Mouse (Mus musculus) monocyte, adult 5-6 weeks (primary cell): Measurements from ENCODE around the gene Cebpb. TPM values are rescaled to one million over a fixed set of nuclear protein-coding genes. Genes with fewer than 3 reads are reported as not detected.

ENCODE experiments used
- ATAC-seq: fragments of 153-309, 156-312 bp; replicated peaks from 2 replicates; pipeline ENCODE4 v1.8.0; 2017; ENCODE audit warnings: mild to moderate bottlenecking; ENCODE audit not compliant: low TSS enrichment, insufficient number of reproducible peaks, severe bottlenecking, poor library complexity, low FRiP score
- total RNA-seq: library from RNA; stranded (forward); fragments of 200-1000, 200-491, 200-594 nt; gene quantifications from 3 replicates; pipeline ENCODE4 v1.2.3, GENCODE M21; 2017

The Cebpb gene
- total RNA-seq, 1 experiment from 2014 or later, result 357 TPM

DNA sequence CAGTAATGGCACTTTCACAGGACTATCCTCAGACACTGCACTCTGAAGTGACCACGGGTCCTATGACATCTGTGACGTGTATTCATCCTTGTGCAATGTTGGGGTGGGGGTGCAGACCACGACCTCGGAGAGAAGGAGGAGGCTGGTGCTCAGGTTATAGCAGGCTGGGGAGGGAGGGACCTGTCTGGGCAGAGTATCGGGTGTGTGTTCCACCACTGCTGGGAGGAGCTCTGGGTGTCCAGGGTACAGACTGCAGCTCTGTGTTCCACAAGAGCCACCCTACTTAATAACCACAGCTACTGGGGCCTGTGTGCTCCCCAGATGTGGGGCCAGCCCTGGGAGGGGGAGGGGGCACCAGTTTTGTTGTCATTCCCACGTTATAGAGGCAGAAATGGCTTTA is 21.3 kb downstream of the Cebpb start:
- ATAC-seq, result peak; percentile 18; the same call in 1 of the 2 replicates

DNA sequence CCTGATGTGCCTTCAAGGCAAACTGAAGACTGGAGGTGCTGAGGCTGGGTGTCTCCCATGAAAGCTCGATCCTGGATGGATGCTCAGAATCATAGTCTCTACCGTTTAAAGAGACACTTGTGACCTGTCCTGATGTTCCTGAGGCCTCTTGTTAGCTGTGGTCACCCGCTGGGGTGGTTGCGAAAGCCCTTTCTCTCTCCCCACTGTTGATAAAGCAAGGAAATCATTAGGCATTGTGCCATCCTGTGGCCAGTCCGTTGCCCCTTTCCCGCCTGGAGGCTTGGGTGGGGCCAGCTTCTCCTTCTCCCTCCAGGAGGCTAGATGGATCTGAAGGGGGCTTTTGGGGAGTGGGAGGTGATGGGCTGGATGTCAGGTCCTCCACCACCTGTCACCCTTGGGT is 21.9 kb downstream of the Cebpb start:
- no peak for ATAC-seq

DNA sequence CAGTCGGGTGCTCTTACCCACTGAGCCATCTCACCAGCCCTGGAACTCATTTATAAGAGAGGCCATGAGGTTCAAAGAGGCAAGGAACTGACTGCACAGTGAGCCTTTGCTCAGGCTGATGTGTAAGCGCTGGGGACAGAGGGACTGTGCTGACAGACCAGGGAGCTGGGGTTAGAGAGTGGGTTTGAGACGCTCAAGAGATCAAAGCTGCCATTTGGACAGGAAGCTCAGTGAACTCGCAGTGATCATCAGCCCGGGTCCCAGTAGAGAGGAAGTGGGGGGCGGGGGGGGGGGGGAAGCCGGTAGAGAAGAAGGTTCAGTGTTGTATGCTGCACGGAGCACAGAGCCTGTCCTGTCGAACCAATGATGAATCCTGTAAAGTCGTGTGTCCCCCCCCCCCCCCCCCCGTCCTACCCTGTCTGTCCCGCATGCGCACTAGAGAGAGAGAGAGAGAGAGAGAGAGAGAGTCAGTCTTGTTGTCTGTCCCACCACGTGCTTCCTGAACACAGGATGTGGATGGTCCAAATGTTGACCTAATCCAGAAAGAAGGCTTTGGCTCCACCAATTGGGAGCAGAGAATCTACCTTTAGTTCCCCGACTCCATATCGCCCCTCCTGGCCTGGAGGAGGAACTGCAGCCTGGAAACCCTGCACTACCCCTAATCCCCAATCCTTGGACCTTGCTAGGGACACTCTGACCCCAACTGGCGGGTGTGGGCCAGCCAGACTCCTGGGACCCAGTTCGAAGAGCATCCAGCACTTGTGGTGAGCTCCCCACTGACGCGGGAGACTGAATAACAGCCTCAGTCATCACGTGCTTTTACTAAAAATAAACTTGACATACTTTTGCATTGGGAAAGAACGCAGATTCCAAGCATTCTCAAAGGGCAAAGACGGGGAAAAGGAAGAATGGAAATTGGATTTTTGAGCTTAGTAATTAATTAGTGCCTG is 24.4 kb downstream of the Cebpb start:
- peak; percentile 58 for ATAC-seq

DNA sequence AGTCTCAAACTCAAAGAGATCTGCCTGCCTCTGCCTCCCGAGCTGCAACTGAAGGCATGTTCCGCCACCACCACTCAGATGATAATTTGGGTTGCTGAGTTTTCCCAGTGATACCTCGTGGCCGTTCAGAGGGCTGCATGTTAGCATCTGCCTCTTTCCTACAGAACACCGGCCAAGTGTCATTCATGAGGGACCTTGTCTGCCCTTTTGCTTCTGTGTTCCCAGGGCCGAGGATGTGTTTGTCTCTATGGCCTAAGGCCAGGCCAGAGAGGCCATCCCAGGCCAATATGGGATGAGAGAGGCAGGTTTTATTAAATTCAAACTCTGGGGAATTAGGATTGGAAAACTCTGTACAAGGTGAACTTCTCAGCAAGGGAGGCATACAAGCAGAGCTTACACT is 25.6 kb downstream of the Cebpb start:
- ATAC-seq, result no peak

DNA sequence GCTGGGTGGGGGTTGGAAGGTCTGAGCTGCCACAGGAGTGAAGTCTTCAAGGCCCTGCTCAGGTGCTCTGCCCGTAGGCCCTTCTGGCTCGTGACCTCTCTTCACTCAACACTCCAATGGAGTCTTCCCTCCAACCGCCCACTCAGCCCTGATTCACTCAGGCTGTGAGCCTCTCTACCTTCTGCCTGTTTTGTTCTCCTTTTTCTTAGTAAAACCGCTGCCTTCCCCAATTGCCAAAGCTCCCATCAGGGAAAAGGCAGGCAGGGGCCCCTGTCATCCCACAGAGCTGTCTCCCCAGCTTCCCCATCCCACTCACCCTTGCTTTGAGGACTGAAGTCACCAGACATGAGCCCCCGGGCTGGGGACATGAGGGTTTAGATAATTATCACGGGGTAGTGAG is 26.3 kb downstream of the Cebpb start:
- no peak for ATAC-seq

DNA sequence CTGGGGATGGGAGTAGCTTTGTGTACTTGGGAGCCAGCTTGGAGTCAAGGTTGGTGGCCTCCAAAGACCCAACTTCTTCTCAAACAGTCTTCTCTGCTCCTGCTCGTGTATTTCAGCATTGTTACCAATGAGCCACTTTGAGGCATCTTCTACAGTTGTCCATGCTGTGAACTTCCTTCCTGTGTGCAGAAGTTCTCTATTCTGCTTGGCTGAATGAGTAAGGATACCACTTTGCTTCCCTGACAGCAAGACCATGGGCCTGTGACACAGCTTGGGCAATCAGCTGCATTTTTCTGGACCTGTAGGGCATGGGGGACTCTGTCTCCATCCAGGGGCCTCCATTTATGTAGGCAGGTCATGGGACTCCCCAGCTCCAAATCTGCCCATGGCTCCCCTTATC is 28.5 kb downstream of the Cebpb start:
- peak; percentile 48; the same call in 1 of the 2 replicates for ATAC-seq

DNA sequence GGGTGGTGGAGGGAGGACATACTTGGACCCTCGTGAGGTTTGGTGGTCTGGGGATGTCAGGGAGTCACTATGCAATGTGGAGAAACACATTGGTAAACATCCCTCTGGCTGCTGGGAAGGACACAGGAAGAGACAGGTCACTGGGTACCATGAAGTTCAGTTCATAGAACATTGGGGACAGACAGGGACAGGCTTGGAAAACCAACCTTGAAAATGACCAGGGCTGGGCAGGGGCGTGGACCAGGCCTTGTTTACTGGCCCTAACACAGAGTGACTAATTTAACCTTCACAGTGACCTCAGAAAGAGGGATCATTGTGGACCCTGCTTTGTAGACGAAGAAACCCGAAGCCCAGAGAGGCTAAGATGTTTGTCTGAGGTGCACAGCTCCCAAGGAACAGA is 30.8 kb downstream of the Cebpb start:
- ATAC-seq, result no peak

DNA sequence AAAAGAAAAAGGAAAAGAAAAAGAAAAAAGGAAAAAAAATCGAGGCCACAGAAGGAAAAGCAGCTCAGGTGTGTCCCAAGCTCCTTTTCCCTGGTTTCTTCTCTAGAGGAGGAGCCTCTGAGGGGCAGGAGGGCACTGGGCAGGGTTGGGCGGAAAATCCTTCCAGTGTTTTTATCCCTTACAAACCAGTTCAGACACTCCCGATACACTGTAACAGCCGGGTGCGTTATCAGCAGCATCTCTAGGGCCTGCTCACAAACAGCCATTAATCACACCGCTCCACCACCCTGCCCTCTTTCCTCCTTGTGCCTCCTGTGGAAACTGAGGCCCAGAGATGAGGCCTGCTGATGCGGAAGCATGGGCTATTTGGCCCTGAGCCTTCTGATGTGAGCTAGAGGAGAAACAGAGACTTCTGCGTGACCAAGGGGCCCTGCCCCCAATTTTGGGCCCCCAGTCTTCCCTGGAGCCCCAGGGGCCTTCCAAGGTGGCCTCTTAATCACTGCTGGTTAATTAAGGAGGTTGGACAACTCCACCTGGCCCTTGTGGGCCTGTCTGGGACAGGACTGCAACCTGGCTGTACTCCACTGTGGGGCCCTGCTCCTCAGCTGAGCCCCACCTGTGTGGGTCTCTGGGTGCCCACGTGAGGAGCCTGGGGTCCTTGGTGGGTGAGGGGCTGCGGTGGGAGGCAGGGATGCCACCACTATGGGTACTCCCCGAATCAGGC is 32.6 kb downstream of the Cebpb start:
- ATAC-seq, result no peak

DNA sequence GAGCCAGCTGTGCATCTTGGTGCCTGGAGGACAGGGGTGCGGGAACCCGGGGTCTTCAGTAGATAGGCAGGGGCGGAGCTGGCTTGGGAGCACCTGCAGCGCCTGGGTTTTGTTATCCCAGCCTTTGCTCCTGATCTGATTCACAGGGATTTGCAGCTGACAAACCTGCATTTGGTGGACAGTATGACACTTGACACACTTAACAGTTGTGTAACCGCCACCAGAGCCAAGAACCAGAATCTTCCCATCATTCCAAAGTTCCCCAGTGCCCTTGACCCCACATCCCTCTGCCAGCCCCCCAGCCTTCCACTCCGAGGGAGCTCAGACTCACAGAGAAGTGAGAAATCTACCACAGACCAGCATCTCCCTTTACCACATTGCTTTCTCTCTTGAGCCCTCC is 33.8 kb downstream of the Cebpb start:
- ATAC-seq, result no peak

DNA sequence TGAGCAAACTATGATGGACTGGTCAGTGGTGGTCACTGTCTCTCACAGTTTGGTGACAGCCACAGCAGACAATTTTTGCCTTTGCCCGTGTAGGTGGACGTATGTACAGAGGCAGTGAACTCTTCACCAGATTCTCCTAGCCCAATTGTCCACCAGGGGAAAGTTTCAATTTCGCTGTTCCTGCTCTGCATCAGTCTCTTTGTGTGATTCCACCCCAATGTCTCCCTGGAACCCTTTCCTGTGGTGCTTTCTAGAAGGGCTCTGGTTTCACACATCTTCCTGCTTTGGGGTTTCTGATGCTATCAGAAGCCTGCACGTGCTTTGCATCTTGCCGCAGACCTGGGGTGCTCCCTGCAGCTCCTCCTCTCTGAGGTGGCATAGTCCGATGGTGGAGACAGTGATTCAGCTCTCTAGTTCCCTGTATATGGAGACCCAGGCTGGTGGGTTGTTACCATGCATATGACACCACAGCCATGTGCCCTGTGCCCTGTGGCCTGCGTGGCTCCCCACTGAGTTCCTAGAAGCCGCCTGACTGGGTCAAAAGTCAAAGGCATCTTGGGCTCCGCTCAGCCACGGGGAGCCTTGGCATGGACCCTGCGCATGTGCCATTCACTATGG is 35.0 kb downstream of the Cebpb start:
- ATAC-seq, result peak; percentile 51; the same call in 1 of the 2 replicates

DNA sequence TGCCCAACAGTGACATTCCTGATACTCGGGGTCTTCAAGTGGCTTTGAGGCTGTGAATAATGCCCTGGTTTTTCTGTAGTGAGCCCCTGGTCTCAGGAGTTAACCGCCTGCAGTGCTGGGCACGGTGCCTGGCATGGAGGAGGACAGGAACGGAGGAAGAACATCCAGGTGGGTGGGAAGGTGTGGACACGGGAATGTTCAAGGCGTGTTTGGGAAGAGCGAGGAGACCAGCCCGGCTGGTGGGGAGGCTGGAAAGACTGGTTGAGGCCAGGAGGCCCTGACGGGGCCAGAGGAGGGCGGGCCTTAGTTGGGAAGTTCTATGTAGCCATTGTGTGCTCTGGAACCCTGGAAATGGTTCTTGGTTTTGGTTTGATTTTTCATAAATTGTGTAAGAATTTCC is 37.2 kb downstream of the Cebpb start:
- ATAC-seq, result no peak

DNA sequence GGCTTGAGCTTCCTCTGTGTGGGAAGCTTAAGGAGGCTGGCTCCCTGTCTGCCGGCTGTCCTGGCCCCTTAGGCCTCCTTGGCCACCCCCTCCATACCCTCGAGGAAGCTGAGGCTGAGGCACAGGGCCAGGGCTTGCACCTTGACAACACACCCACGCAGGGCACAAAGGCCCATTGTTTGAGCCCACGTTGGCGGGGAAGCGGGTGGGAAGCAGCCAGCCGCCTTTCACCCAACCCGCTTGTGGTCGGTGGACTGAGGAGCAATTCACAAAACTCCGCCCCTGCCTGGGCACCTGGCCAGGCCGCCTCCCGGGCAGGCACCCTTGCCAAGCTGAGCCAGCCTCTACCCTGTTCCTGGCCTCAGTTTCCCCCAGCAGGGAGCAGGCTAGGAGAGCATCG is 38.4 kb downstream of the Cebpb start:
- ATAC-seq, result no peak

DNA sequence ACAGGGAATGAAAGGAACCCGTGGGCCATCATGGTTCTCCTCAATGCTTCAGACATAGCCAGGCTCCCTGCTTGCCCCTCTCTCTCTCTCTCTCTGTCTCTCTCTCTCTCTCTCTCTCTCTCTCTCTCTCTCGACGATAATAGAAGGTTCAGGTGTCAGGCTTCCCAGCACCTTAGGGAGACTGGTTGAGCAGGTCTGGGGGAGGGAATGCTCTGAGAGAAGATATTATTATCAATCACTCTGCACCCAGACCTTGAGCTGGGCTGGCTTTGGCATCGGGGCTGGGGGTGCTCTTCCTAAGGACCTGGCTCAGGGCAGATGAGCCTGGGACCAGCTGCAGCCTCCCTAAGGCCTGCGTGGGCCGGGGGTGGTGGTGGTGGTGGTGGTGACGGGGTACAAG is 41.3 kb downstream of the Cebpb start:
- no peak for ATAC-seq

DNA sequence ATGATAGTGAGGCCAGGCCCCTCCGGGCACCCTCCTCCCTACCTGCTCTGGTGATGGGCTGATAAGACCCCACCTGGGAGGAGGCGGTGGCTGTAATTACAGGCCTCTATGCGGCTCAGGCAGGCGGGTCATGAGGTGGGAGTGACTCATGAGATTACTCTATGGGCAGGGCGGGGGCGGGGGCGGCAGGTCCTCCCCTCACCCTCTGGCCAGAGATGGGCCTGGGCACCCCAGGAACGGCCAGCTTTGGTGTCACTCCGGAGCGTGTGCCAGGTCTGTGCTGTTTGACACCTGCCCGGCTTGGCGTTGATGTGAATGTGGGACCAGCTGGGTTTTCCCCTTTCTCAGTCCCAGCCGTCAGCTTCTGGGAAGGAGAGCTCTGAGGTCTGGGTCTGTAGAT is 42.4 kb downstream of the Cebpb start:
- no peak for ATAC-seq

DNA sequence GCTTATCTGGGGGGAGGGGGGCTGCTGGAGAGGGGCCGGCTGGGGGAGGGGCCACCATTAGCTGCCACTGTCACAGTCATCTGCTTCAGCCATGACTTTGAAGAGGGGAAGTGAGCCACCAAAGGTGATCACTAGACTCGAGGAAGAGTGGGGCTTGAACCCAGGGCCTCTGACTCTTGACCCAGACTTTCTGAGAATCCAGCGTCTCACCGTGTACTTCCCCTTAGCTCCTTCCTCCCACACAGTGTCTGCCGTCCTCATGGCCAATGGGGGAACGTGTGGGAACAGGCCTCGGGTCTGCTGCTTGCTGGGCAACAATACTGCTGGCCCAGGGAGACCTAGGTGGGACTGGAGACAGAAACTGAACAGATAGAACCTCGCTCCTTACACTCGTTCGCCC is 46.1 kb downstream of the Cebpb start:
- ATAC-seq, result 0 out of 2 replicates have a peak, but pooled peaks have one; percentile 20

DNA sequence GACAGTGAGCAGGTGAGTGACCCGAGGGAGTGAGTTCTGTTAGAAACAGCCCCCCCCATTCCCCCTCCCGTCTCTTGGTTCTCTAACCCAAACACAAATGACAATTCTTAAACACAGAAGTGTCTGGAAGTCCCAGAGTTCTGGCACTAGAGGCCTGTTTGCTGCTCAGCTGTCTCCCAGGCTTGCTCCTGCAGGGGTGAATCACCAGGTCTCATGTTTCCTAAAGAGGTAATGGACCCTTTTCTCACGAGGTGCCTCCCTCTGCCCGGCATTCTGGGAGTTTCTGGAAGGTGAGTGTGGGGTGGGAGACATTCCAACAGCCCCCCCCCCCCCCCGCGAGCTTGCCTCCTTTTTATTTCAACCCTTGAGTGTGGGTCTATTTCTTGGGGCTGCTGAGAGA is 50.3 kb downstream of the Cebpb start:
- ATAC-seq, result no peak
